Mouse (Mus musculus) midbrain, embryonic 12.5 days (tissue): ENCODE results near the gene Krt82. TPM values are rescaled to one million over a fixed set of nuclear protein-coding genes. Genes with fewer than 3 reads are reported as not detected.

ENCODE experiments used
- ATAC-seq: fragments of 200-750 bp; cut with Nextera tagmentation; 2 replicates; pipeline ENCODE4 v1.8.0; 2017; ENCODE audit warnings: low read depth, moderate TSS enrichment, moderate library complexity; ENCODE audit not compliant: low FRiP score
- H3K27ac ChIP-seq: fragments of 300-500 bp; sonication (generic); replicated peaks from 2 replicates; pipeline ENCODE4 v1.5.1; 2016; ENCODE audit warnings: mild to moderate bottlenecking
- H3K27me3 ChIP-seq: fragments of 300-500 bp; sonication (generic); 2 replicates; pipeline ENCODE4 v1.6.1; 2016; ENCODE audit warnings: mild to moderate bottlenecking
- H3K36me3 ChIP-seq: fragments of 300-500 bp; sonication (generic); 2 replicates; pipeline ENCODE4 v1.6.1; 2016
- H3K4me1 ChIP-seq: fragments of 300-500 bp; sonication (generic); 2 replicates; pipeline ENCODE4 v1.6.1; 2016
- H3K4me2 ChIP-seq: fragments of 300-500 bp; sonication (generic); replicated peaks from 2 replicates; pipeline ENCODE4 v1.6.1; 2016; ENCODE audit warnings: mild to moderate bottlenecking, moderate library complexity
- H3K4me3 ChIP-seq: fragments of 300-500 bp; sonication (generic); 2 replicates; pipeline ENCODE4 v1.5.1; 2016; ENCODE audit warnings: mild to moderate bottlenecking
- H3K9ac ChIP-seq: fragments of 300-500 bp; sonication (generic); replicated peaks from 2 replicates; pipeline ENCODE4 v1.6.1; 2016; ENCODE audit warnings: mild to moderate bottlenecking, moderate library complexity
- H3K9me3 ChIP-seq: fragments of 300-500 bp; sonication (generic); 2 replicates; pipeline ENCODE4 v1.6.1; 2016; ENCODE audit warnings: mild to moderate bottlenecking
- WGBS: fragments of 180-500 bp; shearing (Covaris S2); methylation state at CpG from one replicate; pipeline ENCODE4 v1.1.7; 2016; 5-methylcytosine and 5-hydroxymethylcytosine counted together
- microRNA-seq: library from miRNA; unstranded; fragments of <30 nt; microRNA quantifications from one replicate; pipeline ENCODE4, GENCODE M21; 2017
- polyA plus RNA-seq: library from polyadenylated mRNA; unstranded; fragments of >200 nt; fragmentation: Nextera tagmentation; extraction: Ambion mirVana; gene quantifications from 2 replicates; pipeline ENCODE4 v1.2.1, GENCODE M21; 2016

Krt82 gene
- polyA plus RNA-seq, 1 experiment from 2014 or later, result not detected

GRCm38 (mm10) chr15:101506896-101507758 is 43.3 kb downstream of the Krt82 start:
- Histone ChIP-seq H3K27me3 (no peaks in the 10 kb centered on the region), H3K4me2 (no peak overlapping the region), H3K9me3 (no peaks in the 10 kb centered on the region), H3K27ac (no peak overlapping the region), H3K36me3 (no peaks in the 10 kb centered on the region), H3K4me1 (no peaks in the 10 kb centered on the region), H3K4me3 (no peak overlapping the region), H3K9ac (no peak overlapping the region)
- ATAC-seq, result no peak
- WGBS, result 61% methylated on average over 14 of the region's 14 CpGs

GRCm38 (mm10) chr15:101497181-101497580 is 53.3 kb downstream of the Krt82 start:
- no peaks in the 10 kb centered on the region for H3K36me3 ChIP-seq
- no peaks in the 10 kb centered on the region for H3K4me1 ChIP-seq
- H3K4me2 ChIP-seq, result no peak overlapping the region
- no peaks in the 10 kb centered on the region for H3K9me3 ChIP-seq
- no peak for ATAC-seq
- H3K27me3 ChIP-seq, result no peaks in the 10 kb centered on the region
- no peak overlapping the region for H3K27ac ChIP-seq
- WGBS, result 76% methylated on average over 2 of the region's 2 CpGs
- H3K9ac ChIP-seq, result no peak overlapping the region
- no peak overlapping the region for H3K4me3 ChIP-seq

DNA sequence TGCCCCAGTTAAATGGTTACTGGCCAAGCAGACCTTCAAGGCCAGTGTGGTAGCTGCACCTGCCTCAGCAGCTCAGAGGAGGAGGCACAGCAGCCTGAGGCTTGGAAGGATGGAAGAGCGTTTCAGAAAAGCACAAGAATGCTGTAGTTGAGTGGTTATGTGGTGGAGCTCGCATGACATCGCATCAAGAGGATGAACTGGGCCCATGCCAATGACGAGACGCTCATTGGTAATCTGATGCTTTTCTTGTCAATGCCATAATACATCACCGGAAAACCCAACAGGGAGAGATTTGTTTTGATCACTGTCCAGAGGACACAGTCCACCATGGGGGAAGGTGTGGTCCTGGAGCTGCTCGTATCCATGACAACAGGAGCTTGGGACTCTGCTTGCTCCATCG is 55.2 kb downstream of the Krt82 start:
- ATAC-seq, result no peak
- H3K4me3 ChIP-seq, result no peak overlapping the region
- H3K4me2 ChIP-seq, result no peak overlapping the region
- no peaks in the 10 kb centered on the region for H3K9me3 ChIP-seq
- H3K9ac ChIP-seq, result no peak overlapping the region
- H3K27me3 ChIP-seq, result no peaks in the 10 kb centered on the region
- H3K36me3 ChIP-seq, result no peaks in the 10 kb centered on the region
- H3K4me1 ChIP-seq, result no peaks in the 10 kb centered on the region
- H3K27ac ChIP-seq, result no peak overlapping the region
- 91% methylated on average over 8 of the region's 8 CpGs for WGBS

GRCm38 (mm10) chr15:101494203-101494602 is 56.3 kb downstream of the Krt82 start:
- H3K9me3 ChIP-seq, result no peaks in the 10 kb centered on the region
- no peak overlapping the region for H3K4me3 ChIP-seq
- ATAC-seq, result no peak
- H3K36me3 ChIP-seq, result no peaks in the 10 kb centered on the region
- H3K27me3 ChIP-seq, result no peaks in the 10 kb centered on the region
- H3K27ac ChIP-seq, result no peak overlapping the region
- H3K4me2 ChIP-seq, result no peak overlapping the region
- no peak overlapping the region for H3K9ac ChIP-seq
- no peaks in the 10 kb centered on the region for H3K4me1 ChIP-seq
- 56% methylated on average over 1 of the region's 1 CpGs for WGBS

- no peak overlapping the region for H3K4me3 ChIP-seq
- H3K27me3 ChIP-seq, result no peaks in the 10 kb centered on the region
- 95% methylated on average over 6 of the region's 6 CpGs for WGBS
- H3K27ac ChIP-seq, result no peak overlapping the region
- no peak overlapping the region for H3K9ac ChIP-seq
- no peaks in the 10 kb centered on the region for H3K4me1 ChIP-seq
- no peaks in the 10 kb centered on the region for H3K36me3 ChIP-seq
- ATAC-seq, result no peak
- H3K9me3 ChIP-seq, result no peaks in the 10 kb centered on the region
- no peak overlapping the region for H3K4me2 ChIP-seq
These were observed 56.8 kb downstream of the Krt82 start for GRCm38 (mm10) chr15:101493713-101494112.

GRCm38 (mm10) chr15:101492718-101493117 is 57.7 kb downstream of the Krt82 start:
- H3K36me3 ChIP-seq, result no peaks in the 10 kb centered on the region
- no peak overlapping the region for H3K9ac ChIP-seq
- no peak overlapping the region for H3K4me3 ChIP-seq
- H3K4me1 ChIP-seq, result no peaks in the 10 kb centered on the region
- no peak overlapping the region for H3K27ac ChIP-seq
- H3K27me3 ChIP-seq, result no peaks in the 10 kb centered on the region
- H3K4me2 ChIP-seq, result no peak overlapping the region
- WGBS, result 76% methylated on average over 8 of the region's 8 CpGs
- no peak for ATAC-seq
- no peaks in the 10 kb centered on the region for H3K9me3 ChIP-seq

GRCm38 (mm10) chr15:101491431-101491830 is 59.0 kb downstream of the Krt82 start, which contains the start of gene Krt83:
Gene Krt83 (minus strand): TSS chr15:101491512.
- Histone ChIP-seq H3K27me3 (no peaks in the 10 kb centered on the region), H3K4me1 (no peaks in the 10 kb centered on the region), H3K27ac (no peak within 1 kb of the TSS), H3K4me2 (no peak within 1 kb of the TSS), H3K36me3 (no peaks in the 10 kb centered on the region), H3K9me3 (no peaks in the 10 kb centered on the region), H3K4me3 (no peak within 1 kb of the TSS), H3K9ac (no peak within 1 kb of the TSS)
- ATAC-seq, result no peak
- WGBS, result 61% methylated on average over 6 of the region's 6 CpGs

Small RNA genes within 50 kb of the gene (microRNA-seq; reads per million reads assigned to microRNA genes)
- not detected for gene Gm44393
- gene Gm44460, result not detected

Other genes starting within 250 kb of the Krt82 start
- gene Krt80, start 180.5 kb downstream of the Krt82 start, polyA plus RNA-seq, result 0.14 and 0.18 TPM in 2 replicates
- 5.8 and 6.3 TPM in 2 replicates for gene Krt7, start 139.6 kb downstream of the Krt82 start, polyA plus RNA-seq
- gene Krt87, start 111.9 kb downstream of the Krt82 start, polyA plus RNA-seq, result 0.15 and 0.22 TPM in 2 replicates
- gene Krt88, start 102.9 kb downstream of the Krt82 start, polyA plus RNA-seq, result not detected in 2 replicates
- not detected in 2 replicates for gene Krt81, start 86.9 kb downstream of the Krt82 start, polyA plus RNA-seq
- gene Krt86, start 77.2 kb downstream of the Krt82 start, polyA plus RNA-seq, result not detected in 2 replicates
- not detected in 2 replicates for gene Krt83, start 59.2 kb downstream of the Krt82 start, polyA plus RNA-seq
- gene Gm49425, start 33.4 kb downstream of the Krt82 start, polyA plus RNA-seq, result not detected in 2 replicates
- not detected in 2 replicates for gene Krt84, start 17.8 kb downstream of the Krt82 start, polyA plus RNA-seq
- gene Krt90, start 12.3 kb upstream of the Krt82 start, polyA plus RNA-seq, result 0.09 and 0.31 TPM in 2 replicates
- not detected in 2 replicates for gene Krt75, start 23.2 kb upstream of the Krt82 start, polyA plus RNA-seq
- gene Gm5414, start 77.5 kb upstream of the Krt82 start, polyA plus RNA-seq, result not detected in 2 replicates
- gene Gm5478, start 96.7 kb upstream of the Krt82 start, polyA plus RNA-seq, result not detected in 2 replicates
- gene Krt6b, start 129.6 kb upstream of the Krt82 start, polyA plus RNA-seq, result not detected in 2 replicates
- gene Krt6a, start 143.6 kb upstream of the Krt82 start, polyA plus RNA-seq, result not detected in 2 replicates
- 5.3 and 7.9 TPM in 2 replicates for gene Krt5, start 162.2 kb upstream of the Krt82 start, polyA plus RNA-seq
- gene Krt71, start 192.4 kb upstream of the Krt82 start, polyA plus RNA-seq, result not detected in 2 replicates
- not detected in 2 replicates for gene Krt72, start 235.8 kb upstream of the Krt82 start, polyA plus RNA-seq